Mouse (Mus musculus) ZHBTc4 (cell line): ENCODE measurements around the gene Frrs1l.
A peak's percentile ranks its signal among the peaks of the same experiment; 100 is the strongest.

Experiments
- DNase-seq: peaks from one replicate; pipeline ENCODE4 v3.0.0-alpha.2; 2011; ENCODE audit warnings: low read depth, low spot score

Gene Frrs1l

GRCm38 (mm10) chr4:56915732-56916325 is 74.4 kb downstream of the Frrs1l start:
- no peak for DNase-seq

GRCm38 (mm10) chr4:56914761-56915160 is 75.4 kb downstream of the Frrs1l start:
- no peak for DNase-seq

- DNase-seq: peak; percentile 74
Observed at GRCm38 (mm10) chr4:56914338-56914737, 75.9 kb downstream of the Frrs1l start.

GRCm38 (mm10) chr4:56912382-56913001 is 77.7 kb downstream of the Frrs1l start:
- no peak for DNase-seq

- DNase-seq: no peak
Observed at GRCm38 (mm10) chr4:56909568-56909967, 80.6 kb downstream of the Frrs1l start.

- no peak for DNase-seq
Observed at GRCm38 (mm10) chr4:56907671-56908070, 82.5 kb downstream of the Frrs1l start.
